Mouse (Mus musculus) liver, adult (tissue): ENCODE measurements around the gene Ccdc86.

Experiments
- GATA4 ChIP-seq: IDR thresholded peaks from 2 replicates; pipeline ENCODE4 v1.6.1; 2014; ENCODE audit warnings: mild to moderate bottlenecking, low read length; ENCODE audit not compliant: insufficient replicate concordance

Gene Ccdc86

DNA sequence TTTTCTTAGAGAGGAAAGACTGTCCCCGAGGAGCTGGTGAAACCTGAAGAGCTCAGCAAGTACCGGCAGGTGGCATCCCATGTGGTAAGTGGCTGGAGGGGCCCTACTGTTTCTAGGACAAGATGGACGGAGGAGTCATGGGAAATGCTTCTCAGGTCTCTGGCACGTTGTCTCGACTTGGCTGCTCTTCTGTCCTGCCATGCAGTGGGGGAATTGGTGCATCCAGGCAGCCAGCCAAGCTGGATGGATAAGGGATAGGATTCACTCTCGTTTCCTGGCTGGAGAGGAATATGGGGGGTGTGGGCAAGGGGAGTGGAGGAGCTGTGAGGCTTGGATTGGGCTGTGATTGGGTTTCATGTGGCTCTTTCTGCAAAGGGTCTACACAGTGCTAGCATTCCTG is 48.8 kb downstream of the Ccdc86 start:
- no peak for TF ChIP-seq GATA4

DNA sequence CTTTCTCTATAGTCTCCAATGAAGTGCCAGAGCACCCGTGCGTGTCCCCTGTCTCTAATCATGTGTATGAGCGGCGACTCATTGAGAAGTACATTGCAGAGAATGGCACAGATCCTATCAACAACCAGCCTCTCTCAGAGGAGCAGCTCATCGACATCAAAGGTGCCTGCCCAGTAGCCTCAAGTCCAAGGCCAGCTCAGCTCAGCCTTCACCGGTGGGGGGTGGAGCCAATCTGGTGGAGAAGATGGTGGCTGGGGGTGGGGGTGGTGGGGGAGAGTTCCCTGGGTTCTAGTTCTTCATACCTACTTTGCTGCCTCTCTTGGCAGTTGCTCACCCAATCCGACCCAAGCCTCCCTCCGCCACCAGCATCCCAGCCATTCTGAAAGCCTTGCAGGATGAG is 51.6 kb downstream of the Ccdc86 start:
- TF ChIP-seq GATA4 = no peak

- no peak for TF ChIP-seq GATA4
These were observed 52.2 kb downstream of the Ccdc86 start for GRCm38 (mm10) chr19:10896849-10897248.

DNA sequence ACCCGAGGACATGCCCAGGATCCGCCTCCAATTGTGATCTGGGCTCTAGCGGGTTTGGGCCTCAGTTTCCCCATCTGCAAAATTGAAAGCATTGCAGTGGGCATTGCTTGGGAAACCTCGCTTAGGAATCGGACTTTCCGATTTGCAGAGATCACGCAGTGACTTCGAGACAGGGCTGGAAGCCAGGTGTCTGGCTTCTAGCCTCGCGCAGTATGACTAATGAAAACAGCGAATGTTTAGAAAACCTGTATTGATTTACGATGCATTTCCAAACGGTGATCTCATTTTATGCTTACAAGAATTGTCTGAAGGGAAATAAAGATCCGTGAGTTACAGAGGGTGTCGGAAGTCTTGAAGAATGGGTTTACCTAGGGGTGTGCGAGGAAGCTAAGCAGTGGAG is 53.4 kb downstream of the Ccdc86 start:
- TF ChIP-seq GATA4 = no peak

GRCm38 (mm10) chr19:10895016-10895528 is 54.0 kb downstream of the Ccdc86 start, which contains the start of gene Prpf19:
Prpf19 (plus strand) TSS chr19:10895231.
- TF ChIP-seq GATA4 = peak; percentile 37; the same call in 1 of the 2 replicates

GRCm38 (mm10) chr19:10892201-10892600 is 56.9 kb downstream of the Ccdc86 start:
- no peak for TF ChIP-seq GATA4
